Mouse (Mus musculus) cerebellum, adult 11-12 months (tissue): ENCODE results near the gene Nnat.

ENCODE experiments used
- DNase-seq: peaks from one replicate; pipeline ENCODE4 v3.0.0; 2022

Nnat gene

DNA sequence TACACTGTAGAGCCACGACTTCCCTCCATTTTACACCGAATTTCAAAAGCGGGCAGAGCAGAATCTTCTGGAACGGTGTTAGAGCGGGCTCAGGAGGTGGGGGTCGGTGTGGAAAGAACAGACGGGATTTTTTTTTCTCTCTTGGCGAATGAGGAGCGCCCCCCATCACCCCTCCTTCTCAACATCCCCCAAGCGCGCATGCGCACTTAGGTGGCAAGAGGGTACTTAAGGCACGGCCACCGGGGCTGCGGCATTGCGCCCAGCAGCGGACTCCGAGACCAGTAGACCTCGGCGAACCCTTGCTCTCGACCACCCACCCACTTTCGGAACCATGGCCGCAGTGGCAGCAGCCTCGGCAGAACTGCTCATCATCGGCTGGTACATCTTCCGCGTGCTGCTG, at the start of gene Nnat:
Gene Nnat, plus strand, starts transcription at position 221 of the 400 bp plus-strand sequence.
- peak; percentile 51 for DNase-seq

DNA sequence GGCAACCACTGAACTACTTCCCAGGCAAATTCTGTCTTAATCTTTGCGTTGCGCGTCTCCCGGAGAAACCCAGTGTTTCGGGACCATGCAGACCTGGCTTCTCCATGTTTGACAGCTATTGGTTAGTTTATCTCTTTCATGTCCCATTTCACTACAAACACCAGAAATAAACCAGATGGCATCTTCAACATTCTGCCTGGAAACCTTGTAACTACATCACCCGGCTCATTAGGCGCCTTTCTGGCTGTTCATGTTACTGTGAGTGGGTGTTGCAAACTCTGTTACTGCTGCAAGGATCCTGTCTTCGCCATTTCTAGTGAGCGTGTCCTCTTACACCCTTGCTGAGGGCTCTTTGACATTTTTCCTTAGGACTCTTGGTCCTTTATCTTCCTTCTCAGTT, 47.0 kb upstream of the Nnat start:
- no peak for DNase-seq

DNA sequence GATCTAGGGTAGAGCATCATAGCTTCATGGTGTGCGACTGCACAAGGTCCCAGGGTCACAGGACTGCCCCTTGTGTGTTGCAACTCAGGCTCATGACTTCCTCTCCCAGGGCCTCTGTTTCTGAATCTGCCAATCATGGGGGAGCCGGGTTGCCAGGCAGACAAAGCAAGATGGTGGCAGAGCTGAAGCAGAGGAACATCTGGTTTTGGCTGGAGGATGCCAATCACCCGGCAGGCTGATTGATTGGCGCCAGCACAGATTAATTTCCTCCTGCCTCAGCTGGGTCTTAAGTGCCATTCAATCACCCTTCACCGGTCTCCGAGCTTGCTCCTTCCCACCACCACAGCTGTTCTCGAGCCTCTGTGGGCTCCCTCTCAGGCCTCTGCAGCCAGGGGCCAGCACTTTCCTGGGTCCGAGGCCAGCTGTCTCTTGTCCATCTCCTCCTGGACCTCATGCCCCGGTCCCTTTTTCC, 46.1 kb upstream of the Nnat start:
- DNase-seq, result no peak

DNA sequence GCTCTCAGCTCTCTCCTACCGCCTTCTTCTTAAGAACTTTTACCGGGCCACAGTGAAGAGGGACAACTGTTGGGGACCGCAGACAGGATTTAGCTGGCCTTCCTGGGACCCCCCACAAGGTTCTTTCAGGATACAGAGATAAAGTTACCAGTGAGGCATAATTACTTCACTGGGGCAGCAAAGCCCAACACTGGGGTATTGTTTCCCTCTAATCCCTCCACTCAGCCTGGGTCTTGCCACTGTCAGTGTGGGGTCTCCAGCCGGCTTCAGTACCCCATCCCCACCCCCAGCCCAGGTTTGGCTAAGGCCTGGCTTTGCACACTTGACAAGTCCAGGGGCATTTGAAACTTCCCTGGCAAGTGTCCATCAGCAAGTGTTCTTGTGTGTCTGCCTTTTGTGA, 45.5 kb upstream of the Nnat start:
- DNase-seq, result no peak

DNA sequence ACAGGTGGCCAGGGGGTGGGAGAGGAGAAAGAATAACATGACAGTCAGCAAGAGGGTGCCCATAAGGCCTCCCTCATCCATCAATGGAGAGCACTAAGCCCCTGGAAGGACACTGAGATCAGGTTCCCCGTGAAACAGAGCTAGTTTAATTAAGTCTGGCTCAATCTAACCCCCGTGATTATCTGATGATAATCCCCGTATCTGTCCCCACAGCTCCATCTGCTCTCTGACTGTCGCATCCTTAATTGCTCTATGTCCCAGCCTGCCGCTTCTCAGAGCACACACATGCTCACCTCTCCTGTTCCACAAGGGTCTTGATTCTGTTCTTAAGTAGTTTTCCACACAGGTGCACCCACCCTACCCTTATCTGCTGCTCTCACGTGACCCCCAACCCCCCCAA, 42.4 kb upstream of the Nnat start:
- no peak for DNase-seq

DNA sequence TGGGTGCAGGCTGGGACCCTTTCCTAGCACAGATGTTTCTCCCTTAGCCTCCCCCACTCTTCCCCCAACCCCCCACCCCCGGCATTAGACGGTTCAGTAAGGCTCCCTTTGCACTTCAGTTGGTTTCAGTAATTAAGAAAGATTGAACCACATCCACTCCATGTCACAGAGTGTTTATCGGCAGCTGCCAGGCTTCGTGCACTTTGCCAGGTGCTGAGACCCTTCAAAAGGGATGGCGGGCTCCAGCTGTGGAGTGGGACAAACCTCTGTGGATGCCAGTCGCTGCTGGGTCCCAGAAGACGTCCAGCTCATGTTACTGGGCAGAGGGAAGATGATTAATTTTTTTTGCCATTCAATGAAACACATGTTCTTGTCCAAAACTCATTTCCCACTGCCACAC, 41.4 kb upstream of the Nnat start:
- DNase-seq, result no peak

DNA sequence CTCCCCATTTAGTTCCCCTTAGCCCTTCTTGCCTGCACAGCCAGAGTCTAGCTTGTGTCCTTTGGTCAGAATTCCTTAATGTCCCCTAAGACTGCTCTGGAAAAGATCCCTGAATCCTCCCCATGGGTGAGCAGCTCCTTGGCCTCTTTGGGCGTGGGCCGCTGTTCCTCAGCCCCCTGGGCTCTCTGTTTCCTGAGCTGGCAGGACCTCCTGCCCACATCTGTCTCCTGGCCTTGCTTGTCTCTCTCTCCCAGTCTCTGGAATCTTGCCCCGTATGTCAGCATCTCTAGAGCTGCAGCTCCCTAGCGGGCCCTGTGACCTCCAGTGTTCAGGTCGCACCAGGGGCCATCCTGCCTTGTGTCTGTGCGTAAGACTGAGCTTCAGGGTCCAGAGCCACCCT, 40.4 kb upstream of the Nnat start:
- no peak for DNase-seq

DNA sequence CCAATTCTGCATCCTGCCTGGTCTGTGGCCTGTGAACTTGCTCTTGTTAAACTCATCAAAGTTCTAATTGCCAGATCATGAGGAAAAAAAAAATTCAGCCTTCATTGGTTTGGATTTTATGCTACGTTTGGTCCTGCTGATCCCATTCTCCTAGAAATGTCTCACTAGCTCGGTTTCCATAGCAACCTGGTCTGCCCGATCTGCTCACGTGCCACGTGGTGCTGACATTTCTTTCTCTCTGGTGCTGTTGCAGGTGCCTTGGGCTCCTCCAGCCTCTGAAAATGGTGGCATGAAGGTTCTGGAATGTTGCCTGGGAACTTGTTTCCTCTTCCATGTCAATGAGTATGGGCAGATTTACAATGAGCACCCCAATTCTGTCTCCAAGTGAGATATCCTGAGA, 39.4 kb upstream of the Nnat start:
- no peak for DNase-seq

DNA sequence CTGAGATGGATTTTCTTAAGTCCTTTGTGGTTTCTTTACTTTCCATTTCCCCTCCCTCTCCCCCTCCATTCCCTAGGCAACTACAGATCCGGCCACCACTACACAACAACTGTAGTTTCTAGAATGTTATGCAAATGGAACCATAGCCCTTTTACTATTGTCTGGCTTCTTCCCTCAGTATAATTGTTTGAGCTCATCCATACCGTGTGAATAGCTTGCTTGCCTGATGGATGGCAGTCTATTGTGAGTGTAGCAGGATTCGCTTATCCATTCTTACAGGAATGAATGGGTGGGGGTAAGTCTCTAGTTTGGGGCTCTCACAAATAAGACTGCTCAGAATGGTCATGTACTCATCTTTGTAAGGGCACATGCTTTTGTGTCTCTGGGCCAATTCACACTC, 37.3 kb upstream of the Nnat start:
- no peak for DNase-seq

DNA sequence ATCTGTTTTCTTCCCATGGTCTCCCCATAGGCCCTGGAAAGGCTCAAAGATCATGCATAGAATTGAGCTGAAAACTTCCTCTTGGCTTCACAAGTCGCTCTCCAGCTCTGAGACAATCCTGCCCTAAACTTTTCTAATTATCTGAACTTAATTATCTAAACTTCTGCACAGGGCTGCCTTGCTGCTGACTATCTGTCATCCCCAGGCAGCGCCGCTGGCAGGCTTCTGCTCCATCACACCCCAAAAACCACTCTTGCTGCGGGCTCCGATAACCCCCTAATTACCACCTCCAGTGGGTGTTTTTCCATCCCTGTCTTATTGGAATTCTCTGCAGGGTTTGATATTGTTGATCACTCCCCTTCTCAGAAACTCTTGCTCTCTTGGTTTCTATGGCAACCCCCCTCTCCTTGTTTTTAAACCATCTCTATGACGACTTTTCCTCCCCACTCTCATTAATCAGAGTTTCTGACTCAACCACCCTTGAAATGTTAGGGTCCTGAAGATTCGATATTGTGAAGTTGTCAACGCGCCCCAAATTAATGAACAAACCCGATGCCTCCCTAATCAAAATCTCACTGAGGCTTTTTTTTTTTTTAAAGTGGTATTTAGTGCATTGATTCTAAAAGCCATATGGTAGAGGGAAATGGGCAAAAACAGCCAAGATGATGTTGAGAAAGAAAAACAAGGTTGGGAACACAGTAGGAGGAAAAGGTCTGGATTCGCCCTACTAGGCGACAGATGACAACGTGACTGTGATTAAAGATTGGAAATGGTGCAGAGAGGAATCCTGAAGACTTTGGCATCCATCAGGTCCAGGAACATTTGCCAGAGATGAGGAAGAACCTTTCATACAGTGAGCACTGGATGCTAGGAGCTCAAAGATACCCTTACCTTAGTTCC, 29.6 kb upstream of the Nnat start:
- no peak for DNase-seq

DNA sequence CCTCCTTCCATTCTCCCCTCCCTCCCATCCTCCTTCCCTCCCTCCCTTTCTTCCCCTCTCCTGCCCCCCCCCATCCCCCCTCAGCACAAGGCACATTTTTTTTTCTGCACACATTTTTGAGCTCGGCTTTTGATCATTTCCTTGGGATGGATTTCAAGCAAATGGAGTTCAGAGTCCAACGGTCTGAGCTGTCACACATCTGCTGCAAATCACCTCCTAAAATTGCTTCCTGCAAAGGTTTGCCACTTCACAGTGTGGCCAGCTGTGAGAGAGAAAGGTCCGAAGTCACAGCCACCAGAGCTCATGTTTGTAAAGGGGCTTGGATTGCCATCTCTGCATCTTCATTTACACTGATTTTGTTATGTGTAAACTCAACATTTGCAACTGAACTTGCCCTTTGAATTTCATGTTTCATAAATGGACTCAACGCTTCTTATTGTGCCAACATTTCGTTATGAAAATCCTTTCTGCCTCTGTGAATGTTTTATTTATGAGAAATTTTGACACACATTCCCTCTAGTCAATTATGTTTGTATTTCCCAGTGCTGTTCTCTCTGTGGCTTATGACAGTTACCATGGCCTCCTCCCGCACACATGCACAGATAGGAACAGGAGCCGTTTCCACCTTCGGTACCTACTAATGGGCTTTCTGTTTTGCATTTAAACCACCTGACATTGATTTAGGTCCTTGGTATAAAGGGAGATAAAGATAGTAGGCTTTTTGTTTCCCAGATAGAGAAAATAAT, 28.0 kb upstream of the Nnat start:
- DNase-seq, result no peak

DNA sequence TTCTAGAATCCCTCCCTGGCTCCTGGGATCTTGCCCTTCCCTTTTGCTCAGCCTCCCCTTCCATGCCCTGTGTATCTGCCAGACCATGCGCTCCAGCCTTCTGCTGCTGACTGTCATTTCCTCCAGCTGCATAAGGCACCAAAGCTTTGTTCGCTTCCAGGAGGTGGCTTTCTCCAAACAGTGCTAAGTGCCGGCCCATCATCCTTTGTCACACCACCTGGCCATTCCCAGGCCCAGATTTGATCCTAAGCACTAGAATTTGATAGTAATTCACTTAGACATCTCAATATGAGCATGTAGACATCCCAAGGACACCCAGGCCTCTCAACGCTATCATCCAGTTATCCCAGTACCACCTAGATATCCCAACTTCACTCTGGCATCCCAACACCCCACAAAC, 25.7 kb upstream of the Nnat start:
- DNase-seq, result no peak

DNA sequence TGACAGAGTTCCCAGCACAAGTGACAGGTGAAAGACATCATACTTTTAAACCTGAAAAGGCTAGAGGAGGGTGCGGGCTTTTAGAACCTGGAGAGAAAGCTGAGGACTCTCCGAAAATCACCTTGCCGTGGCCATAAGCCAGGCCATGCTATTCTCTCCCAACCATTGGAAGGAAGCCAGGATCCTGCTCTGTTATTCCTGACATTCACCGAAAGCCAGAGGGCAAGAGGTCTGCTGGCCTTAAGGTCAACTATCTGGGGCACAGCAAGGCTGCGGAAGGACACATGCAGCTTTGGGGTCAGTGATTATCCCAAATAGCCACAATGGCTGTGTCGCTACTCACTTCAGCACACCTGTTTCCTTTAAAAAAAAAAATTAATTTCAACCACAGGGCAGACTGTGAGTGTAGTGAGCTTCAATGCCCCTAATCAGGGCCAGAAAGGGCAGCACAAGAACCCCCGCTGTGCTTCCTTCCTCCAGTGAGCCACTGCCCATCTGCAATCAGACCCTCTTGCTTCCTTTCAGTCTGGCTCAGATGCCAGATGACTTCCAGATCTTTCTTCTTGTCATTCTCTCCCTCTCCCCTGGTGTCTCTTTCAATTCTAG, 23.3 kb upstream of the Nnat start:
- DNase-seq, result no peak

DNA sequence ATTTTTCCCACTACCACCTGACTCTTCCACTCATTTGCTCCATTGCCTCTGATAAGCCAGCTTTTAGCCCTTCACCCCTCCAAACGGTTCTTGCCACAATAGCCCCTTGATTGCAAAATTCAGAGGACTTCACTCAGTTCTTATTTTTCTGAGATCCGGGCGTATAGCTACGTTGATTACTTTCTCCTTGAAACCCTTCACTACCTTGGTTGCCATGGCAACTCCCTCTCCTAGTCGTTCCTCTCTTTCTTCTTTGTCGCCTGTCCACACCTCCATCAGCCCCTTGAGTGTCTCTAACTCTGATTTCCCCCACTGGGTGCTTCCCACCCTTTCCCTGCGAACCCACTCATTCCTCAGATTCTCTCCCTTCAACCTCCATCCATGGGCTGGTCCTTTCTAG, 22.8 kb upstream of the Nnat start:
- DNase-seq, result no peak

DNA sequence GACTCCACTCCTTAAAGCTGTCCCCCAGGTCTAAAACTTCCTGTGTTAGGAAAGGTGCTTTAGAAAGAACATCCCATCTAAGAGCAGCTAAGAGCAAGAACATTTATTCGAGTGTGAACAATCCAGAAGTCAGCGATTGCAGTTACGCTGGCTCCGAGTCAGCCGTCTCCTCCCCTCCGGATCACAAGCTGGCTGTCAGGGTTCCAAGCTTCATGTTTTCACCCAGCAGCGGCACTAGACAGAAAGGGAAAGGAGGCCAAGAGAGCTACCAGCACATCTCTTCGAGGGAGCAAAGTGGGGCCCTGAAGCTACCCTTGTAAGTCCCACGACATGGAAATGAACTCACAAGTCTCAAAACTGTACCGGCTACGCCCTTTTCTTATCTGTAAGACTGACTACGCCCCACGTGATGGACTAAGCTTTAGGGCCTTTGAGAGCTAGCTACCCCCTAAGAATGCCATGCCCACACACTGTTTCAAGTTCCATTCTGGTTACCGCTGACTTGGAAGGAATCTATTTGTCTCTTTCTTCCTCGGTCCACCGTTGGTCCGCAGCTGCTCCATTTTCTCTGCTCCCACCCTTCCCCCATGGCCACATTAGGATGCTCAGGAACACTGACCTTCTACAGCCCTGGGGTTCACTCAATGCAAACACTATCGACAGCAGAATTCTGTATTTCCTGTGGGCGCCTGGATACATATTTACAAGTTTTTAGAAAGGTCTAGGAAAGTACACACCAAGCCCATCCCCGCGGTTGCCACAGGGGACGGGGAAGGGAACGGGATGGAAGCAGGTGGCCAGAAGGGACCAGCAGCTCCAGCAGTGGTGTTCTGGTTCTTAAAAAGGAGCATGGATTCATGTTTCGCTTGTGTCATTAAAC, 19.6 kb upstream of the Nnat start:
- no peak for DNase-seq

DNA sequence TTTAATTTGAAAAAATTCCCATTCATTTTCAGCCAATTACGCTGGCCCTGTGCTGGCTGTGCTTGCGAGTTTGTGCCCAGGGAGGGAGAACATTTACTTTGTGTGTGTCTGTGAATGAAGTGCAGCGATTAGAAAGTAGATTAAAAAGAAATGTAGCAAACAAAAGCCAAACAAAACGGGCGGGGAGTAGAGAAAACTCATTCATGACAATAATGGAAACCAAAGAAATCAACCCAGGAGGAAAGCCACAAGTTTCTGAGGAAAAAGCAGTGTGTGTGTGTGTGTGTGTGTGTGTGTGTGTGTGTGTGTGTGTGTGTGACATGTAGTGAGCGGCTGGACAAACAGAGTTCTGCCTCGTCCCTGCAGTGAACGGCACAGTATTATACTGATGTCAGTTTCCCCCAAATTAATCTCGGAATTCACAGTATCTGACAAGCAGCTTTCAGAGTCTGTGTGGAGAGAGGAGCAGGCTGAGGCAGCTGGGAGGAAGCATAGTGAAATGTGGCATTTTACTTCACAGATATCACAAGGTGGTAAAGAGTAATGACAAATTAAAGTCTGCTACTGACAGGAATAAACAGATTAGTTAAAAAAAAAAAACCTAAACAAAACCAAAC, 18.8 kb upstream of the Nnat start:
- no peak for DNase-seq

DNA sequence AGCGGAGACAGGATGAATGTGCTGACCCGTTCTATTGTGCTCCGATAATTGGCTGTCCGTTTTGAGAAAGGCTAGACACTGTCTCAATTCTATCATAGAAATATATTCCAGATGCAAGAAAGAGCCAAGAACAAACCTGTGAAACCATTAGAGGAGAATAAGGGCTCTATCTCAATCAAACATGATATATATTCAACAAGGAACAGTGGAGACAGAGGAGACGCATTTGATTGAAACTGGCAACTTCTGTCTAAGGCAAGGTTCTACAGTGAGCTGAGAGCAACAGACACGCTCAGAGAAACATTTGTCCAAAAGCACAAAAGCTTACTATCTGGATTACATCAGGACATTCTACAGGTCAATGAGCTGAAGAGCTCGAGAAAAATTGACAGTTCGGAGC, 18.2 kb upstream of the Nnat start:
- no peak for DNase-seq

DNA sequence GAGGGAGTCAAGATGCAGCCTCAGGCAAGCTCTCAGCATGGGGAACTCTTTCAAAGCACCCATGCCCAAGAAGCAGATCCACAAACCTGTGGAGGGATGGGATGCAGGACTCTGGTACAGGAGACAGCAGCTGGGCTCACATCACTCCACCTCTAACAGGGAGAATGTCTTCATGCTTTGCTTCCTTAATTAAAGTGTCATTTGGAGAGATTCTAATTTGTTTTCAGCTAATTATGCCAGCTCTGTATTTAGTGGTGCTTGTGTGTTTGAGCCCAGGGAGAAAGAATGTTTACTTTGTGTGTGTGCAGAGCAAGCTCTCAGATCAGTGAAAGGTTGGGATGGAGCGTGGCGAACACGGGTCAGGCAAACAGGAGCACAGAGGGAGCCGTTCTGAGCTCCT, 17.5 kb upstream of the Nnat start:
- DNase-seq, result no peak

DNA sequence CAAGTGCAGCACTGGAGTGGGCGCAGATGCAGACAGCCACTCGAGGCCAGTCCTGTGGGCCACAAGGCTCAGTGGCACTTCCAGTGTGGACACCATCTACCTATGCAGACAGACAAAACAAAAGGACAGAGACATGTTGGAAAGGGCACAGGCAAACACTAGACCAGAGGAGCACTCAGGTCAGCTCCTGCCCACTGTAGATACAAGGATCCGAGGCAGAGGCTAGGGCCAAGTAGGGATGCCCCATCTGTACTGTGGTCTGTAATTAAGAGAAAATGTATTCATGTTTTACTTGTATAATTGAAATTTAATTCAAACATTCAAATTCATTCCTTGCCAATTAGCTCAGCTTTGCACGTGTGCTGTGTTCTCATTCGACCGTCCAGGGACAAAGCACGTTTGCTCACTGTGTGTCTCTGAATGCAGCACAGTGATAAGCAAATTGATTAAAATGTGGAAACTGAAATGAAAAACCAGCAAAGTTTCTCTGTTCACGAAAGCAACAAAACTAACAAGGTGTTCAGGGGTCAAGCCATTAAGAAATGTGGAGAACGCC, 15.5 kb upstream of the Nnat start:
- no peak for DNase-seq

DNA sequence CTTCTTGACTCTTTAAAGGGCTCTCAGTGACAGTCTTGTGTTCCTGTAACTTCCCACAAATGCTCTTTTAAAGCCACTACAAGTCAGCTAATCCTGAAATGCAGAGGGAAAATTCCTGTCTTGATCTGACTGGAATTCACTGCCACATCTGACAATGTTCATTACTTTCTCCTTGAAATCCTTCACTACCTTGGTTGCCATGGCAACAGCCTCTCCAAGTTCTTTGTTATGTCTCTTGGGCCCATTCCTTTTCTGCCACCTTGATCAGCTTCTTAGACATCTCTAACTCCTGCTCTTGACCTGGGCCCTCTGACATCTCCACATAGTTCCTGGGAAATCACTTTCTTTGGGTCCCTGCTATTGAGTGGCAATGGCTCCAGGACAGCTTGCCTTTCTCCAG, 13.2 kb upstream of the Nnat start:
- no peak for DNase-seq

DNA sequence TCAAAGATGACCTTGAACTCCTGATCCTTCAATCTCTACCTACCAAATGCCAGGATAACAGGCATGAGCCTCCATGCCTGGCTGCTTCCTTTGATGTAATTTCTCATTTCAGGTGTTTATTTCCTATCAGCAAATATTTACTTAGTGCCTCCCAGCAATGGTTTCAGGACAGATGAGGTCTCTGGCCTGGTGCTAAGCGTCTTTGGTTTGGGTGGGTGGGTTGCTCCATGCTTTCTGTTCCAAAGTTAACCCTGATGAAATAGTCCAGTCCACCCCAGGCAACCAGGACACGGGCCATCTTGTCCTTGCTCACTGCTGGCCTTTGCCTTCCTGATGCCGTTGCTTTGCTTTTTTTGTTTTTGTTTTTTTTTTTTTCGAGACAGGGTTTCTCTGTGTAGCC, 9.6 kb upstream of the Nnat start:
- DNase-seq, result no peak
